ENCODE assay signal across 30 mouse cellular contexts in the genomic region with DNA sequence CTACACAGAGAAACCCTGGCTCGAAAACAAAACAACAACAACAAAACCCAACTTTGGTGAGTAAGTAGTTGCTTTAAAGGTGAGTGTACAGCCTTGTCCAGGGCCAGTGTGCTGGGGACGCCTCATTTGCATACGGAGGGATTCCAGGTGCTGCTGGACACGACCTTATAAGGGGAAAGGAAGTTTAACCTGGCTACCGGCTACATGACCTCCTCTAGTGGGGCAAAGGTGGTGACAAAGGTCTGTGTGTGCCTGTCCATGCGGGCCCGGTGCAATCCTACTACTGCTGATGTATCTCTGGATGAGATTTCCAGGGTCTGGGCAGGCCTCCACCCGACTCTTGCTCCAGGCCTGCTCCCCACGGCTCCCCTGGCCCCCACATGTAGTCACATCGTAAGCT. TPM values are rescaled to one million over a fixed set of nuclear protein-coding genes. Genes with fewer than 3 reads are reported as not detected.
DNase-seq lines count a peak whose midpoint lies in the region; ATAC-seq and TF ChIP-seq lines count a peak whose summit lies in the region.
"Had no signal": no experiment of that assay in that cellular context is flagged by ENCODE, and none has a peak within 500 bp of the region (broad histone marks: within the 10 kb centered on the region; RNA-seq: fewer than 3 reads in every experiment).

No protein-coding gene starts in this region.

- TF ChIP-seq EP300 in liver, postnatal 0 days (IDR thresholded peaks at IDR 0.05; ENCODE audit: low read depth), result no peak

- peaks cover 13% of the 10 kb centered on the region for H3K4me1 ChIP-seq in limb, embryonic 12.5 days (replicated peaks)
- H3K4me1 ChIP-seq in limb, embryonic 10.5 days, result peaks cover 12% of the 10 kb centered on the region
- H3K4me1 ChIP-seq in liver, postnatal 0 days (ENCODE audit: insufficient read depth), result 0 out of 2 replicates have a peak, but pooled peaks cover 3% of the 10 kb centered on the region
- H3K4me1 ChIP-seq in ES-E14 (ENCODE audit: control insufficient read depth in 2 of 2, insufficient read depth in 2 of 2, low read length in 2 of 2, poor library complexity in 1 of 2), result peaks cover 2 to 38% of the 10 kb centered on the region in 2 experiments; a peak in 3 of 4 replicates
- no peaks in the 10 kb centered on the region for H3K4me1 ChIP-seq in forebrain, embryonic 14.5 days (ENCODE audit: control insufficient read depth, insufficient read depth, low read length)

- no peaks in the 10 kb centered on the region for H3K27me3 ChIP-seq in limb, embryonic 12.5 days
- no peaks in the 10 kb centered on the region for H3K27me3 ChIP-seq in limb, embryonic 10.5 days (ENCODE audit: low read depth, poor library complexity, severe bottlenecking)
- no peaks in the 10 kb centered on the region for H3K27me3 ChIP-seq in liver, postnatal 0 days (ENCODE audit: insufficient read depth, low read length)
- H3K27me3 ChIP-seq in forebrain, embryonic 14.5 days (replicated peaks; ENCODE audit: control insufficient read depth, insufficient read depth, low read length), result no peaks in the 10 kb centered on the region
- H3K27me3 ChIP-seq: embryonic facial prominence, embryonic 13.5 days; forebrain, embryonic 12.5 days; heart, embryonic 13.5 days had no signal

- peak overlapping the region; percentile 17; the same call in 1 of the 2 replicates for H3K27ac ChIP-seq in limb, embryonic 12.5 days
- no peak overlapping the region for H3K27ac ChIP-seq in limb, embryonic 10.5 days
- peak overlapping the region; percentile 49; the same call in 1 of the 2 replicates for H3K27ac ChIP-seq in liver, postnatal 0 days (ENCODE audit: low read depth)
- H3K27ac ChIP-seq in ES-E14 (ENCODE audit: insufficient read depth, low read depth, low read length, poor library complexity, severe bottlenecking), result peak overlapping the region; percentile 57
- H3K27ac ChIP-seq in forebrain, embryonic 14.5 days (ENCODE audit: low read depth, low read length), result no peak overlapping the region
- H3K27ac ChIP-seq: embryonic facial prominence, embryonic 10.5 days; embryonic facial prominence, embryonic 13.5 days; forebrain, embryonic 12.5 days; heart, adult 2 months; heart, embryonic 10.5 days; hindbrain, embryonic 14.5 days; hindbrain, postnatal 0 days had no signal

- TF ChIP-seq CTCF in liver, postnatal 0 days (IDR thresholded peaks at IDR 0.05; ENCODE audit: low read depth), result no peak

- H3K9me3 ChIP-seq in limb, embryonic 12.5 days, result no peaks in the 10 kb centered on the region
- no peaks in the 10 kb centered on the region for H3K9me3 ChIP-seq in limb, embryonic 10.5 days (replicated peaks)
- H3K9me3 ChIP-seq in liver, postnatal 0 days (ENCODE audit: low read length), result no peaks in the 10 kb centered on the region
- no peaks in the 10 kb centered on the region for H3K9me3 ChIP-seq in ES-E14 (ENCODE audit: control insufficient read depth, insufficient read depth, low read depth, low read length)
- H3K9me3 ChIP-seq in forebrain, embryonic 14.5 days (replicated peaks; ENCODE audit: control insufficient read depth, low read length), result no peaks in the 10 kb centered on the region
- H3K9me3 ChIP-seq: embryonic facial prominence, embryonic 10.5 days; embryonic facial prominence, embryonic 13.5 days; forebrain, embryonic 12.5 days; heart, embryonic 10.5 days; heart, embryonic 13.5 days had no signal

- no peak for DNase-seq in limb, embryonic 10.5 days (ENCODE audit: low spot score)
- DNase-seq in liver, postnatal 0 days, result peak; percentile 31
- DNase-seq in liver, result no peak
- DNase-seq in ES-E14 (ENCODE audit: low read depth, low spot score), result no peak
- DNase-seq in right cerebral cortex, postnatal 36 days (ENCODE audit: low spot score in 2 of 2), result no peak
- no peak for DNase-seq in forebrain, embryonic 14.5 days (ENCODE audit: low spot score)
- DNase-seq: adrenal gland, adult 2 months; adrenal gland, postnatal 14 days; cerebellum, adult 11 months; cerebellum, adult 2 months; cerebellum, adult 9-11 months; cerebellum, postnatal 36 days; embryo, embryonic 11 days; gastrocnemius, postnatal 10 days; gastrocnemius, postnatal 36 days; heart, adult 2 months; heart, postnatal 14 days; heart, postnatal 4 days had no signal

- WGBS in limb, embryonic 12.5 days, result 74% methylated on average over 10 of the region's 10 CpGs
- 88% methylated on average over 10 of the region's 10 CpGs for WGBS in limb, embryonic 10.5 days
- WGBS in liver, postnatal 0 days (ENCODE audit: insufficient replicate concordance), result 78% methylated on average over 10 of the region's 10 CpGs
- 93% methylated on average over 10 of the region's 10 CpGs for WGBS in forebrain, embryonic 14.5 days

- H3K36me3 ChIP-seq in limb, embryonic 12.5 days, result peaks cover 33% of the 10 kb centered on the region
- peaks cover 37% of the 10 kb centered on the region for H3K36me3 ChIP-seq in limb, embryonic 10.5 days
- no peaks in the 10 kb centered on the region for H3K36me3 ChIP-seq in liver, postnatal 0 days (replicated peaks; ENCODE audit: insufficient read depth, low read length)
- peaks cover 7% of the 10 kb centered on the region; the same call in 1 of the 2 replicates for H3K36me3 ChIP-seq in ES-E14 (ENCODE audit: control insufficient read depth, insufficient read depth, low read length, poor library complexity, severe bottlenecking)
- H3K36me3 ChIP-seq in forebrain, embryonic 14.5 days (ENCODE audit: control insufficient read depth, insufficient read depth, low read length), result peaks cover 13% of the 10 kb centered on the region

- H3K9ac ChIP-seq in limb, embryonic 12.5 days (replicated peaks), result no peak overlapping the region
- no peak overlapping the region for H3K9ac ChIP-seq in liver, postnatal 0 days (replicated peaks)
- H3K9ac ChIP-seq in ES-E14 (ENCODE audit: insufficient read depth, low read depth, low read length, poor library complexity, severe bottlenecking), result peak overlapping the region; percentile 14; the same call in 1 of the 2 replicates
- H3K9ac ChIP-seq in forebrain, embryonic 14.5 days (ENCODE audit: low read length), result no peak overlapping the region
- H3K9ac ChIP-seq: embryonic facial prominence, embryonic 13.5 days; forebrain, embryonic 12.5 days; heart, embryonic 13.5 days; hindbrain, embryonic 14.5 days had no signal

- no peak overlapping the region for H3K4me3 ChIP-seq in limb, embryonic 12.5 days (replicated peaks)
- no peak overlapping the region for H3K4me3 ChIP-seq in limb, embryonic 10.5 days
- no peak overlapping the region for H3K4me3 ChIP-seq in liver, postnatal 0 days (ENCODE audit: low read depth, low read length)
- H3K4me3 ChIP-seq in ES-E14 (ENCODE audit: insufficient read depth in 1 of 2, low read depth in 1 of 2, low read length in 2 of 2, poor library complexity in 1 of 2, severe bottlenecking in 1 of 2), result no peak overlapping the region
- no peak overlapping the region for H3K4me3 ChIP-seq in forebrain, embryonic 14.5 days (ENCODE audit: low read depth, low read length)
- H3K4me3 ChIP-seq: embryonic facial prominence, embryonic 10.5 days; embryonic facial prominence, embryonic 13.5 days; erythroblast, embryonic 14.5 days; forebrain, embryonic 12.5 days; heart, adult 2 months; heart, embryonic 10.5 days; heart, embryonic 13.5 days had no signal

- ATAC-seq in limb, embryonic 12.5 days (ENCODE audit: insufficient number of reproducible peaks, insufficient read depth, low FRiP score, low TSS enrichment, low read depth), result no peak
- ATAC-seq in liver, postnatal 0 days, result peak; percentile 86
- ATAC-seq in forebrain, embryonic 14.5 days, result no peak
- ATAC-seq: CD4-positive, CD25-positive, alpha-beta regulatory T cell, adult 4 months; forebrain, embryonic 16.5 days; hindbrain, postnatal 0 days had no signal

- in situ Hi-C loops in ES-E14 (cut with MboI; ENCODE audit: low sequenced_read_pairs in 2 of 2, unreplicated experiment in 2 of 2), result no loop called here

- H3K4me2 ChIP-seq in limb, embryonic 12.5 days, result no peak overlapping the region
- H3K4me2 ChIP-seq in liver, postnatal 0 days (ENCODE audit: low read depth, low read length), result no peak overlapping the region
- no peak overlapping the region for H3K4me2 ChIP-seq in forebrain, embryonic 14.5 days (ENCODE audit: low read length)
- H3K4me2 ChIP-seq: embryonic facial prominence, embryonic 13.5 days; forebrain, embryonic 12.5 days; heart, embryonic 13.5 days; hindbrain, embryonic 14.5 days had no signal

TF ChIP-seq in ES-E14, 5 proteins besides CTCF, POLR2A, EP300 and RAD21:
- TF ChIP-seq ZC3H11A (IDR thresholded peaks at IDR 0.05; ENCODE audit: borderline replicate concordance, low read depth, low read length), result no peak
- no peak for TF ChIP-seq CHD2 (IDR thresholded peaks at IDR 0.05; ENCODE audit: low read depth, low read length)
- TF ChIP-seq MAFK (IDR thresholded peaks at IDR 0.05; ENCODE audit: insufficient read depth, low read depth, low read length), result no peak

RNA-seq across cellular contexts. Expression of gene Zkscan17, which starts 13.8 kb away (rescaled TPM):
- polyA plus RNA-seq in limb, embryonic 12.5 days (2016; fragmentation: Nextera tagmentation; extraction: Ambion mirVana), result 34.6 and 36.0 TPM in 2 replicates
- polyA plus RNA-seq in limb, embryonic 10.5 days (2016; fragmentation: Nextera tagmentation; extraction: Ambion mirVana), result 45.2 and 46.1 TPM in 2 replicates
- polyA plus RNA-seq in liver, postnatal 0 days (2015; fragmentation: Nextera tagmentation; extraction: Ambion mirVana), result 5.2 and 5.4 TPM in 2 replicates
- total RNA-seq in ES-E14 (2012; rRNA removed), result 22.5 and 22.6 TPM in 2 replicates
- polyA plus RNA-seq in forebrain, embryonic 14.5 days (2014; fragmentation: Nextera tagmentation; extraction: Ambion mirVana), result 11.4 and 13.1 TPM in 2 replicates

RNA-seq across cellular contexts. Expression of gene Nlrp3, which starts 28.6 kb away (rescaled TPM):
- 0.35 TPM in 1 of 2 replicates, not detected in the other for polyA plus RNA-seq in limb, embryonic 12.5 days (2016; fragmentation: Nextera tagmentation; extraction: Ambion mirVana)
- polyA plus RNA-seq in limb, embryonic 10.5 days (2016; fragmentation: Nextera tagmentation; extraction: Ambion mirVana), result not detected in 2 replicates
- polyA plus RNA-seq in liver, postnatal 0 days (2015; fragmentation: Nextera tagmentation; extraction: Ambion mirVana), result 0.80 and 0.91 TPM in 2 replicates
- total RNA-seq in ES-E14 (2012; rRNA removed), result 0.09 and 0.21 TPM in 2 replicates
- 0.06 and 0.12 TPM in 2 replicates for polyA plus RNA-seq in forebrain, embryonic 14.5 days (2014; fragmentation: Nextera tagmentation; extraction: Ambion mirVana)
- total RNA-seq: MEL had no signal
- polyA plus RNA-seq: CD4-positive, CD25-positive, alpha-beta regulatory T cell, adult 4 months; forebrain, embryonic 12.5 days had no signal

RNA-seq across cellular contexts. Expression of gene Zfp867, which starts 40.5 kb away (rescaled TPM):
- 8.8 and 9.5 TPM in 2 replicates for polyA plus RNA-seq in limb, embryonic 12.5 days (2016; fragmentation: Nextera tagmentation; extraction: Ambion mirVana)
- polyA plus RNA-seq in limb, embryonic 10.5 days (2016; fragmentation: Nextera tagmentation; extraction: Ambion mirVana), result 5.7 and 7.9 TPM in 2 replicates
- 1.4 and 1.5 TPM in 2 replicates for polyA plus RNA-seq in liver, postnatal 0 days (2015; fragmentation: Nextera tagmentation; extraction: Ambion mirVana)
- 4.8 and 5.9 TPM in 2 replicates for total RNA-seq in ES-E14 (2012; rRNA removed)
- polyA plus RNA-seq in forebrain, embryonic 14.5 days (2014; fragmentation: Nextera tagmentation; extraction: Ambion mirVana), result 17.5 and 19.8 TPM in 2 replicates
- polyA plus RNA-seq: erythroblast, embryonic 14.5 days had no signal

Comparison
In these comparisons a context has a peak if more than half of its experiments do, and no peak if none do; other contexts are left out.
1. H3K27ac ChIP-seq: peak in limb, embryonic 12.5 days (single experiment), liver, postnatal 0 days (single experiment) and ES-E14 (single experiment); none in limb, embryonic 10.5 days (single experiment) and forebrain, embryonic 14.5 days (single experiment).